Mouse (Mus musculus) erythroblast, embryonic 14.5 days (primary cell): ENCODE measurements at regions not wholly inside any gene's neighbourhood (a gene's known extent, or its start where the extent isn't known, plus 50 kb on each side); places are given as distances from the start of the nearest gene placed in this dataset.

Experiments used
- GATA1 ChIP-seq: IDR thresholded peaks from 2 replicates; pipeline ENCODE4 v1.6.1; 2012; ENCODE audit warnings: low read length, inconsistent platforms, mixed read lengths
- TAL1 ChIP-seq: IDR thresholded peaks from 3 replicates; pipeline ENCODE4 v1.6.1; 2012; ENCODE audit warnings: low read length, inconsistent platforms, mixed read lengths

GRCm38 (mm10) chr16:49971141-49971555 lies 170.8 kb downstream of the Cd47 start:
- TF ChIP-seq GATA1 (no peak), TAL1 (no peak)
